Mouse (Mus musculus) forebrain, postnatal 0 days (tissue): ENCODE measurements at regions not wholly inside any gene's neighbourhood (a gene's known extent, or its start where the extent isn't known, plus 50 kb on each side); places are given as distances from the start of the nearest gene placed in this dataset.

Experiments used
- ATAC-seq: fragments of 200-750 bp; cut with Nextera tagmentation; 2 replicates; pipeline ENCODE4 v1.8.0; 2017; ENCODE audit warnings: mild to moderate bottlenecking, moderate library complexity
- DNase-seq: peaks from one replicate; pipeline ENCODE4 v3.0.0-alpha.2; 2015
- H3K27ac ChIP-seq: fragments of 300-500 bp; sonication (generic); 2 replicates; pipeline ENCODE4 v1.5.1; 2014; ENCODE audit warnings: low read depth, mild to moderate bottlenecking, antibody characterized with exemption, low read length, moderate library complexity, mixed read lengths
- H3K27me3 ChIP-seq: fragments of 300-500 bp; sonication (generic); 2 replicates; pipeline ENCODE4 v1.6.1; 2014; ENCODE audit warnings: mild to moderate bottlenecking, low read length, mixed read lengths; ENCODE audit not compliant: insufficient read depth
- H3K36me3 ChIP-seq: fragments of 300-500 bp; sonication (generic); 2 replicates; pipeline ENCODE4 v1.6.1; 2014; ENCODE audit warnings: mild to moderate bottlenecking, moderate library complexity; ENCODE audit not compliant: insufficient read depth
- H3K4me1 ChIP-seq: fragments of 300-500 bp; sonication (generic); 2 replicates; pipeline ENCODE4 v1.6.1; 2014; ENCODE audit warnings: antibody characterized with exemption; ENCODE audit not compliant: insufficient read depth
- H3K4me2 ChIP-seq: fragments of 300-500 bp; sonication (generic); 2 replicates; pipeline ENCODE4 v1.6.1; 2014; ENCODE audit warnings: low read depth, mild to moderate bottlenecking, moderate library complexity
- H3K4me3 ChIP-seq: fragments of 300-500 bp; sonication (generic); 2 replicates; pipeline ENCODE4 v1.5.1; 2014; ENCODE audit warnings: low read depth, low read length, mixed read lengths
- H3K9ac ChIP-seq: fragments of 300-500 bp; sonication (generic); 2 replicates; pipeline ENCODE4 v1.6.1; 2014; ENCODE audit warnings: mild to moderate bottlenecking
- H3K9me3 ChIP-seq: fragments of 300-500 bp; sonication (generic); 2 replicates; pipeline ENCODE4 v1.6.1; 2016; ENCODE audit warnings: low read length
- CTCF ChIP-seq: sonication (generic); IDR thresholded peaks from 2 replicates; pipeline ENCODE4 v1.5.1; 2016; ENCODE audit warnings: antibody characterized with exemption, control low read depth, low read depth
- WGBS: fragments of 180-500 bp; shearing (Covaris S2); extraction: QIAGEN DNeasy Blood & Tissue Kit; methylation state at CpG from one replicate; pipeline ENCODE4 v1.1.7; 2014; 5-methylcytosine and 5-hydroxymethylcytosine counted together

- no peak for TF ChIP-seq CTCF
- H3K9ac ChIP-seq: no peak overlapping the region
- H3K4me1 ChIP-seq: no peaks in the 10 kb centered on the region
- WGBS: 54% methylated on average over 3 of the region's 3 CpGs
- no peak overlapping the region for H3K27ac ChIP-seq
- ATAC-seq: no peak
- H3K4me2 ChIP-seq: no peak overlapping the region
- H3K4me3 ChIP-seq: no peak overlapping the region
- H3K27me3 ChIP-seq: no peaks in the 10 kb centered on the region
- DNase-seq: no peak
- no peaks in the 10 kb centered on the region for H3K9me3 ChIP-seq
- H3K36me3 ChIP-seq: no peaks in the 10 kb centered on the region
These were observed 158.7 kb downstream of the CK137956 start for GRCm38 (mm10) chr4:127812047-127812545.

- no peaks in the 10 kb centered on the region for H3K36me3 ChIP-seq
- 64% methylated on average over 7 of the region's 7 CpGs for WGBS
- H3K4me1 ChIP-seq: no peaks in the 10 kb centered on the region
- H3K27ac ChIP-seq: no peak overlapping the region
- no peaks in the 10 kb centered on the region for H3K27me3 ChIP-seq
- H3K9ac ChIP-seq: no peak overlapping the region
- no peak overlapping the region for H3K4me3 ChIP-seq
- no peaks in the 10 kb centered on the region for H3K9me3 ChIP-seq
- TF ChIP-seq CTCF: no peak
- H3K4me2 ChIP-seq: no peak overlapping the region
- DNase-seq (peak; percentile 62), ATAC-seq (no peak)
These were observed 159.7 kb downstream of the CK137956 start for GRCm38 (mm10) chr4:127810899-127811510.

- WGBS: 71% methylated on average over 6 of the region's 6 CpGs
- Histone ChIP-seq H3K27ac (no peak overlapping the region), H3K27me3 (no peaks in the 10 kb centered on the region), H3K4me2 (no peak overlapping the region), H3K9ac (no peak overlapping the region), H3K4me3 (no peak overlapping the region), H3K4me1 (no peaks in the 10 kb centered on the region), H3K9me3 (no peaks in the 10 kb centered on the region), H3K36me3 (no peaks in the 10 kb centered on the region)
- TF ChIP-seq CTCF: peak; percentile 30; the same call in 1 of the 2 replicates
- DNase-seq: no peak
- no peak for ATAC-seq
These were observed 161.7 kb downstream of the CK137956 start for GRCm38 (mm10) chr4:127809006-127809405.

DNA sequence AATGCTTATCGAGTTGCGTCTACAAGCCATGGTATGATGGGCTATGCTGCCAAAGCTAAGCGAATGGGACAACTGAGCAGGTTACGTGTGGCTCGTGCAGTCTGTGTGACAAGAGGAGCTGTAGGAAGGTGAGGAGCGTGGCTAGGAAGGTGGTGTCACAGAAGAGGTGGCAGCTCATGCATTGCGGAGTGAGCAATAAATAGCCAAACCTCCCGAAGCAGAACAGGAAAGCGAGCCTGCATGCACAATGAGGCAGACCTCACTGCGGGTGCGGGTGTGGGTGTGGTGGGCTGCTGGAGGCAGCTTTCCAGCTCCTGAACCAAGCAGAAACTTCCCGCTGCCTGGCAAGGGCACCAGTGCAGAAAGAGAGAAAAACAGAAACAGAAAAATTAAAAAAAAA lies 181.5 kb downstream of the CK137956 start:
- no peak for DNase-seq
- Histone ChIP-seq H3K27ac (no peak overlapping the region), H3K4me2 (no peak overlapping the region), H3K9ac (no peak overlapping the region), H3K9me3 (no peaks in the 10 kb centered on the region), H3K36me3 (no peaks in the 10 kb centered on the region), H3K4me1 (no peaks in the 10 kb centered on the region), H3K27me3 (no peaks in the 10 kb centered on the region), H3K4me3 (no peak overlapping the region)
- ATAC-seq: no peak
- 80% methylated on average over 12 of the region's 12 CpGs for WGBS
- no peak for TF ChIP-seq CTCF

- ATAC-seq (no peak), DNase-seq (no peak)
- Histone ChIP-seq H3K9ac (no peak overlapping the region), H3K4me3 (no peak overlapping the region), H3K4me2 (no peak overlapping the region), H3K9me3 (no peaks in the 10 kb centered on the region), H3K27me3 (no peaks in the 10 kb centered on the region), H3K27ac (no peak overlapping the region), H3K4me1 (no peaks in the 10 kb centered on the region), H3K36me3 (no peaks in the 10 kb centered on the region)
- no peak for TF ChIP-seq CTCF
- WGBS: 74% methylated on average over 3 of the region's 3 CpGs
These were observed 185.0 kb downstream of the CK137956 start for GRCm38 (mm10) chr4:127785786-127786185.

- Histone ChIP-seq H3K4me1 (no peaks in the 10 kb centered on the region), H3K9ac (no peak overlapping the region), H3K4me2 (no peak overlapping the region), H3K27ac (no peak overlapping the region), H3K4me3 (no peak overlapping the region), H3K9me3 (no peaks in the 10 kb centered on the region), H3K27me3 (no peaks in the 10 kb centered on the region), H3K36me3 (no peaks in the 10 kb centered on the region)
- WGBS: 30% methylated on average over 5 of the region's 5 CpGs
- no peak for ATAC-seq
- DNase-seq: peak; percentile 17
- TF ChIP-seq CTCF: no peak
These were observed 198.7 kb downstream of the CK137956 start for GRCm38 (mm10) chr4:127771966-127772500.

GRCm38 (mm10) chr4:127763736-127764135 lies 207.0 kb downstream of the CK137956 start:
- ATAC-seq: no peak
- 88% methylated on average over 5 of the region's 5 CpGs for WGBS

More at GRCm38 (mm10) chr4:127763736-127764135, 207.0 kb downstream of the CK137956 start:
- no peak overlapping the region for H3K9ac ChIP-seq
- H3K4me1 ChIP-seq: no peaks in the 10 kb centered on the region
- no peak overlapping the region for H3K27ac ChIP-seq
- H3K4me2 ChIP-seq: no peak overlapping the region
- TF ChIP-seq CTCF: no peak
- DNase-seq: no peak
- no peaks in the 10 kb centered on the region for H3K9me3 ChIP-seq
- H3K4me3 ChIP-seq: no peak overlapping the region
- H3K36me3 ChIP-seq: no peaks in the 10 kb centered on the region
- no peaks in the 10 kb centered on the region for H3K27me3 ChIP-seq
